Mouse (Mus musculus) heart, embryonic 16.5 days (tissue): ENCODE data around the gene Gm20388. TPM values are rescaled to one million over a fixed set of nuclear protein-coding genes. Genes with fewer than 3 reads are reported as not detected.

ENCODE experiments used
- ATAC-seq: fragments of 200-750 bp; cut with Nextera tagmentation; replicated peaks from 2 replicates; pipeline ENCODE4 v1.8.0; 2017; ENCODE audit warnings: moderate number of reproducible peaks; ENCODE audit not compliant: insufficient read depth, low FRiP score; ENCODE audit errors: extremely low read depth
- H3K27ac ChIP-seq: fragments of 300-500 bp; sonication (generic); 2 replicates; pipeline ENCODE4 v1.5.1; 2014; ENCODE audit warnings: mild to moderate bottlenecking, low read length, control low read depth, moderate library complexity
- H3K27me3 ChIP-seq: fragments of 300-500 bp; sonication (generic); 2 replicates; pipeline ENCODE4 v1.6.1; 2014; ENCODE audit warnings: low read length, mixed read lengths; ENCODE audit not compliant: control insufficient read depth, insufficient read depth
- H3K36me3 ChIP-seq: fragments of 300-500 bp; sonication (generic); 2 replicates; pipeline ENCODE4 v1.6.1; 2014; ENCODE audit not compliant: control insufficient read depth, insufficient read depth
- H3K4me1 ChIP-seq: fragments of 300-500 bp; sonication (generic); 2 replicates; pipeline ENCODE4 v1.6.1; 2014; ENCODE audit warnings: low read length, mixed read lengths; ENCODE audit not compliant: control insufficient read depth, insufficient read depth
- H3K4me2 ChIP-seq: fragments of 300-500 bp; sonication (generic); 2 replicates; pipeline ENCODE4 v1.6.1; 2014; ENCODE audit warnings: low read depth, mild to moderate bottlenecking, control low read depth, low read length
- H3K4me3 ChIP-seq: fragments of 300-500 bp; sonication (generic); 2 replicates; pipeline ENCODE4 v1.5.1; 2014; ENCODE audit warnings: mild to moderate bottlenecking, control low read depth, low read length
- H3K9ac ChIP-seq: fragments of 300-500 bp; sonication (generic); 2 replicates; pipeline ENCODE4 v1.6.1; 2014; ENCODE audit warnings: low read length, control low read depth
- H3K9me3 ChIP-seq: fragments of 300-500 bp; sonication (generic); replicated peaks from 2 replicates; pipeline ENCODE4 v1.6.1; 2016; ENCODE audit warnings: low read length; ENCODE audit not compliant: control insufficient read depth
- WGBS: fragments of 180-500 bp; shearing (Covaris S2); extraction: QIAGEN DNeasy Blood & Tissue Kit; methylation state at CpG from one replicate; pipeline ENCODE4 v1.1.7; 2014; 5-methylcytosine and 5-hydroxymethylcytosine counted together
- polyA plus RNA-seq: library from polyadenylated mRNA; unstranded; fragments of >200 nt; fragmentation: Nextera tagmentation; extraction: Ambion mirVana; gene quantifications from 2 replicates; pipeline ENCODE4 v1.2.1, GENCODE M21; 2015

The Gm20388 gene
- polyA plus RNA-seq, 1 experiment from 2014 or later, result 4.5 TPM

GRCm38 (mm10) chr8:121760484-121760883 is 1849.8 kb downstream of the Gm20388 start:
- no peaks in the 10 kb centered on the region for H3K36me3 ChIP-seq
- WGBS, result 54% methylated on average over 7 of the region's 7 CpGs

GRCm38 (mm10) chr8:121761480-121761879 is 1850.8 kb downstream of the Gm20388 start:
- 22% methylated on average over 10 of the region's 10 CpGs for WGBS
- Histone ChIP-seq H3K36me3 (no peaks in the 10 kb centered on the region), H3K9me3 (no peaks in the 10 kb centered on the region), H3K4me2 (no peak overlapping the region), H3K4me1 (no peaks in the 10 kb centered on the region), H3K4me3 (no peak overlapping the region), H3K9ac (no peak overlapping the region), H3K27ac (no peak overlapping the region), H3K27me3 (0 out of 2 replicates have a peak, but pooled peaks cover 5% of the 10 kb centered on the region)
- 0 out of 2 replicates have a peak, but pooled peaks have one; percentile 41 for ATAC-seq

More at GRCm38 (mm10) chr8:121760484-121760883, 1849.8 kb downstream of the Gm20388 start:
- no peak overlapping the region for H3K9ac ChIP-seq
- no peak for ATAC-seq
- H3K4me2 ChIP-seq, result no peak overlapping the region
- H3K9me3 ChIP-seq, result no peaks in the 10 kb centered on the region
- 0 out of 2 replicates have a peak, but pooled peaks cover 5% of the 10 kb centered on the region for H3K27me3 ChIP-seq
- H3K27ac ChIP-seq, result no peak overlapping the region
- H3K4me3 ChIP-seq, result no peak overlapping the region
- no peaks in the 10 kb centered on the region for H3K4me1 ChIP-seq

- H3K9ac ChIP-seq, result no peak overlapping the region
- no peaks in the 10 kb centered on the region for H3K36me3 ChIP-seq
- ATAC-seq, result no peak
- no peaks in the 10 kb centered on the region for H3K4me1 ChIP-seq
- H3K4me2 ChIP-seq, result no peak overlapping the region
- H3K27me3 ChIP-seq, result 0 out of 2 replicates have a peak, but pooled peaks cover 5% of the 10 kb centered on the region
- no peaks in the 10 kb centered on the region for H3K9me3 ChIP-seq
- WGBS, result 37% methylated on average over 7 of the region's 7 CpGs
- no peak overlapping the region for H3K4me3 ChIP-seq
- H3K27ac ChIP-seq, result no peak overlapping the region
Observed at GRCm38 (mm10) chr8:121762999-121763699, 1852.5 kb downstream of the Gm20388 start.

GRCm38 (mm10) chr8:121763700-121764013 is 1853.0 kb downstream of the Gm20388 start:
- Histone ChIP-seq H3K27ac (no peak overlapping the region), H3K36me3 (no peaks in the 10 kb centered on the region), H3K9me3 (no peaks in the 10 kb centered on the region), H3K9ac (no peak overlapping the region), H3K27me3 (0 out of 2 replicates have a peak, but pooled peaks cover 5% of the 10 kb centered on the region), H3K4me1 (no peaks in the 10 kb centered on the region), H3K4me2 (no peak overlapping the region), H3K4me3 (no peak overlapping the region)
- 54% methylated on average over 9 of the region's 9 CpGs for WGBS
- no peak for ATAC-seq

GRCm38 (mm10) chr8:121765594-121766138 is 1855.0 kb downstream of the Gm20388 start:
- Histone ChIP-seq H3K27ac (no peak overlapping the region), H3K4me1 (no peaks in the 10 kb centered on the region), H3K36me3 (no peaks in the 10 kb centered on the region), H3K9ac (no peak overlapping the region), H3K4me3 (no peak overlapping the region), H3K27me3 (0 out of 2 replicates have a peak, but pooled peaks cover 2% of the 10 kb centered on the region), H3K4me2 (no peak overlapping the region), H3K9me3 (no peaks in the 10 kb centered on the region)
- no peak for ATAC-seq
- WGBS, result 71% methylated on average over 7 of the region's 7 CpGs

GRCm38 (mm10) chr8:121769095-121769494 is 1858.5 kb downstream of the Gm20388 start:
- WGBS, result 49% methylated on average over 3 of the region's 3 CpGs
- no peak for ATAC-seq
- Histone ChIP-seq H3K4me1 (no peaks in the 10 kb centered on the region), H3K4me2 (no peak overlapping the region), H3K9ac (no peak overlapping the region), H3K27me3 (peaks cover 2% of the 10 kb centered on the region; the same call in 1 of the 2 replicates), H3K9me3 (no peaks in the 10 kb centered on the region), H3K36me3 (no peaks in the 10 kb centered on the region), H3K27ac (no peak overlapping the region), H3K4me3 (no peak overlapping the region)

GRCm38 (mm10) chr8:121769621-121770020 is 1859.0 kb downstream of the Gm20388 start:
- Histone ChIP-seq H3K4me2 (no peak overlapping the region), H3K27me3 (peaks cover 2% of the 10 kb centered on the region; the same call in 1 of the 2 replicates), H3K4me3 (no peak overlapping the region), H3K4me1 (no peaks in the 10 kb centered on the region), H3K36me3 (no peaks in the 10 kb centered on the region), H3K9ac (no peak overlapping the region), H3K9me3 (no peaks in the 10 kb centered on the region), H3K27ac (no peak overlapping the region)
- no peak for ATAC-seq
- WGBS, result 92% methylated on average over 2 of the region's 2 CpGs

GRCm38 (mm10) chr8:121770845-121771752 is 1860.5 kb downstream of the Gm20388 start:
- Histone ChIP-seq H3K27ac (no peak overlapping the region), H3K4me2 (no peak overlapping the region), H3K4me3 (no peak overlapping the region), H3K36me3 (no peaks in the 10 kb centered on the region), H3K9ac (no peak overlapping the region), H3K9me3 (no peaks in the 10 kb centered on the region), H3K4me1 (no peaks in the 10 kb centered on the region), H3K27me3 (no peaks in the 10 kb centered on the region; the same call in 1 of the 2 replicates)
- ATAC-seq, result no peak
- WGBS, result 41% methylated on average over 19 of the region's 19 CpGs
